Mouse (Mus musculus) bone marrow macrophage, adult 2 months (primary cell): ENCODE results near the gene Paqr7.

Experiments used
- CTCF ChIP-seq: IDR thresholded peaks from 2 replicates; pipeline ENCODE4 v1.5.1; 2012; ENCODE audit warnings: low read depth, mild to moderate bottlenecking, low read length, moderate library complexity
- POLR2A ChIP-seq: IDR thresholded peaks from 2 replicates; pipeline ENCODE4 v1.6.1; 2012; ENCODE audit warnings: mild to moderate bottlenecking, low read depth, low read length, borderline replicate concordance

- no peak for TF ChIP-seq CTCF
- TF ChIP-seq POLR2A, result no peak
Observed at GRCm38 (mm10) chr4:134506713-134507112, 10.2 kb downstream of the Paqr7 start.
